28 mouse cellular contexts compared by ENCODE assay signal in the genomic region with DNA sequence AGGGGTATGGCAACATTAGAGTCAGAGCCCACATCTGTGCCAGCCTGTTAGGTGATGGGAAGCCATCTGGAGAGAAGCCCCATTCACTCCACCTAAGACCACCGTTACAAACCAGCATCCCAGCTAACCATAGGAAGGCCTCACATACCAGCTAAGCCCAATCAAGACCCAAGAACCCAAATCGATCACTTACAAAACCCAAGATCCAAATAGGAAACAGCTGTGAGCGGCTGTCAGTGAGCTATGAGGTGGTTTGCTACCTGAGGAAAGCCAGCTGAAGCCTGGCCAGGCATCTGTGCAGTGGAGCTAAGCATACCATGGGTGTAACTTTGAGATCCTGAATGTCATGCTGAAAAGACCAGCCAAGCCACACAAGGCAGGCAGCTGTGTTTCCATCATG.
DNase-seq lines count a peak whose midpoint lies in the region; ATAC-seq lines count a peak whose summit lies in the region.
"Had no signal": no experiment of that assay in that cellular context is flagged by ENCODE, and none has a peak within 500 bp of the region (broad histone marks: within the 10 kb centered on the region; RNA-seq: fewer than 3 reads in every experiment).

No protein-coding gene starts in this region.

- H3K9me3 ChIP-seq in limb, embryonic 10.5 days (replicated peaks) = no peaks in the 10 kb centered on the region
- H3K9me3 ChIP-seq in limb, embryonic 13.5 days = no peaks in the 10 kb centered on the region
- H3K9me3 ChIP-seq in hindbrain, embryonic 14.5 days (ENCODE audit: control insufficient read depth, low read length) = no peaks in the 10 kb centered on the region
- H3K9me3 ChIP-seq: embryonic facial prominence, embryonic 13.5 days; embryonic facial prominence, embryonic 15.5 days; forebrain, embryonic 13.5 days; forebrain, embryonic 15.5 days had no signal

- peaks cover 14% of the 10 kb centered on the region for H3K27me3 ChIP-seq in limb, embryonic 10.5 days (ENCODE audit: low read depth, poor library complexity, severe bottlenecking)
- no peaks in the 10 kb centered on the region for H3K27me3 ChIP-seq in limb, embryonic 13.5 days
- no peaks in the 10 kb centered on the region for H3K27me3 ChIP-seq in hindbrain, embryonic 14.5 days (ENCODE audit: control insufficient read depth, insufficient read depth, low read length)
- H3K27me3 ChIP-seq: CH12.LX; embryonic facial prominence, embryonic 13.5 days; embryonic facial prominence, embryonic 15.5 days; forebrain, embryonic 15.5 days had no signal

- H3K4me2 ChIP-seq in limb, embryonic 13.5 days (replicated peaks) = no peak overlapping the region
- no peak overlapping the region for H3K4me2 ChIP-seq in hindbrain, embryonic 14.5 days (replicated peaks)
- H3K4me2 ChIP-seq: embryonic facial prominence, embryonic 13.5 days; embryonic facial prominence, embryonic 15.5 days; forebrain, embryonic 13.5 days; forebrain, embryonic 15.5 days had no signal

- H3K9ac ChIP-seq in limb, embryonic 13.5 days = no peak overlapping the region
- no peak overlapping the region for H3K9ac ChIP-seq in hindbrain, embryonic 14.5 days
- H3K9ac ChIP-seq: embryonic facial prominence, embryonic 13.5 days; embryonic facial prominence, embryonic 15.5 days; forebrain, embryonic 13.5 days; forebrain, embryonic 15.5 days; forebrain, postnatal 0 days had no signal

- WGBS in limb, embryonic 10.5 days = 50% methylated on average over 3 of the region's 3 CpGs
- 37% methylated on average over 3 of the region's 3 CpGs for WGBS in limb, embryonic 13.5 days
- 97% methylated on average over 3 of the region's 3 CpGs for WGBS in hindbrain, embryonic 14.5 days

- peaks cover 44% of the 10 kb centered on the region for H3K4me1 ChIP-seq in limb, embryonic 10.5 days
- peaks cover 12% of the 10 kb centered on the region for H3K4me1 ChIP-seq in limb, embryonic 13.5 days
- no peaks in the 10 kb centered on the region for H3K4me1 ChIP-seq in hindbrain, embryonic 14.5 days (replicated peaks; ENCODE audit: control insufficient read depth, insufficient read depth, low read length)
- H3K4me1 ChIP-seq: embryonic facial prominence, embryonic 15.5 days; forebrain, embryonic 13.5 days; forebrain, embryonic 15.5 days had no signal

- H3K27ac ChIP-seq in limb, embryonic 10.5 days = peak overlapping the region; percentile 42; the same call in 1 of the 2 replicates
- H3K27ac ChIP-seq in limb, embryonic 13.5 days = no peak overlapping the region
- H3K27ac ChIP-seq in hindbrain, embryonic 14.5 days = no peak overlapping the region
- H3K27ac ChIP-seq: embryonic facial prominence, embryonic 13.5 days; embryonic facial prominence, embryonic 15.5 days; forebrain, embryonic 13.5 days; forebrain, embryonic 15.5 days had no signal

- peak; percentile 20 for DNase-seq in embryo, embryonic 11 days
- no peak for DNase-seq in embryo, embryonic 9.5 days (ENCODE audit: extremely low spot score)
- DNase-seq in fibroblast of lung, adult 2 months (ENCODE audit: low read depth) = peak; percentile 36
- peak; percentile 71 for DNase-seq in limb, embryonic 10.5 days (ENCODE audit: low spot score)
- no peak for DNase-seq in hindbrain, embryonic 14.5 days (ENCODE audit: low spot score)
- no peak for DNase-seq in c-Kit-positive CD71-positive TER-119-positive erythroid progenitor cells, embryonic 14.5 days (ENCODE audit: low spot score)
- DNase-seq: adrenal gland, adult 8-10 months; adrenal gland, postnatal 14 days; adrenal gland, postnatal 36 days; B cell, adult 2 months; cerebellum, adult 11 months; cerebellum, adult 18-20 months; cerebellum, adult 8-10 months; cerebellum, adult 9-11 months; cerebellum, postnatal 14 days; cerebellum, postnatal 36 days; forebrain, postnatal 0 days had no signal

- H3K4me3 ChIP-seq in limb, embryonic 10.5 days = no peak overlapping the region
- no peak overlapping the region for H3K4me3 ChIP-seq in limb, embryonic 13.5 days
- H3K4me3 ChIP-seq in hindbrain, embryonic 14.5 days (replicated peaks; ENCODE audit: low read length) = no peak overlapping the region
- H3K4me3 ChIP-seq: embryonic facial prominence, embryonic 13.5 days; embryonic facial prominence, embryonic 15.5 days; erythroblast, embryonic 14.5 days; forebrain, embryonic 13.5 days; forebrain, embryonic 15.5 days had no signal

- 0 out of 2 replicates have a peak, but pooled peaks have one; percentile 19 for ATAC-seq in limb, embryonic 13.5 days (ENCODE audit: low FRiP score, low read depth)
- ATAC-seq in hindbrain, embryonic 14.5 days (ENCODE audit: low FRiP score) = no peak
- ATAC-seq: activated CD4-positive, CD25-positive, alpha-beta regulatory T cell, adult 4 months; CD4-positive, CD25-positive, alpha-beta regulatory T cell, adult 4 months; forebrain, embryonic 13.5 days; forebrain, embryonic 15.5 days; forebrain, postnatal 0 days; Patski had no signal

- no peaks in the 10 kb centered on the region for H3K36me3 ChIP-seq in limb, embryonic 10.5 days
- H3K36me3 ChIP-seq in limb, embryonic 13.5 days = no peaks in the 10 kb centered on the region
- no peaks in the 10 kb centered on the region for H3K36me3 ChIP-seq in hindbrain, embryonic 14.5 days (replicated peaks; ENCODE audit: control insufficient read depth, insufficient read depth)
- H3K36me3 ChIP-seq: embryonic facial prominence, embryonic 13.5 days; embryonic facial prominence, embryonic 15.5 days; forebrain, embryonic 15.5 days; G1E had no signal

Comparison
In these comparisons a context has a peak if more than half of its experiments do, and no peak if none do; other contexts are left out.
1. DNase-seq: peak in embryo, embryonic 11 days (single experiment), fibroblast of lung, adult 2 months (single experiment) and limb, embryonic 10.5 days (single experiment); none in embryo, embryonic 9.5 days (single experiment), hindbrain, embryonic 14.5 days (single experiment) and c-Kit-positive CD71-positive TER-119-positive erythroid progenitor cells, embryonic 14.5 days (single experiment).